Mouse (Mus musculus) forebrain, embryonic 16.5 days (tissue): ENCODE measurements at regions not wholly inside any gene's neighbourhood (a gene's known extent, or its start where the extent isn't known, plus 50 kb on each side); places are given as distances from the start of the nearest gene placed in this dataset.

ENCODE experiments used
- ATAC-seq: fragments of 200-750 bp; cut with Nextera tagmentation; 2 replicates; pipeline ENCODE4 v1.8.0; 2017; ENCODE audit warnings: mild to moderate bottlenecking, moderate library complexity
- H3K27ac ChIP-seq: fragments of 300-500 bp; sonication (generic); 2 replicates; pipeline ENCODE4 v1.5.1; 2014; ENCODE audit warnings: low read length, control low read depth
- H3K27me3 ChIP-seq: fragments of 300-500 bp; sonication (generic); replicated peaks from 2 replicates; pipeline ENCODE4 v1.6.1; 2014; ENCODE audit warnings: low read length; ENCODE audit not compliant: control insufficient read depth, insufficient read depth
- H3K36me3 ChIP-seq: fragments of 300-500 bp; sonication (generic); 2 replicates; pipeline ENCODE4 v1.6.1; 2014; ENCODE audit not compliant: control insufficient read depth, insufficient read depth
- H3K4me1 ChIP-seq: fragments of 300-500 bp; sonication (generic); replicated peaks from 2 replicates; pipeline ENCODE4 v1.6.1; 2014; ENCODE audit warnings: low read length; ENCODE audit not compliant: control insufficient read depth, insufficient read depth
- H3K4me2 ChIP-seq: fragments of 300-500 bp; sonication (generic); 2 replicates; pipeline ENCODE4 v1.6.1; 2014; ENCODE audit warnings: mild to moderate bottlenecking, low read length, control low read depth
- H3K4me3 ChIP-seq: fragments of 300-500 bp; sonication (generic); replicated peaks from 2 replicates; pipeline ENCODE4 v1.5.1; 2014; ENCODE audit warnings: mild to moderate bottlenecking, low read length, control low read depth
- H3K9ac ChIP-seq: fragments of 300-500 bp; sonication (generic); replicated peaks from 2 replicates; pipeline ENCODE4 v1.6.1; 2014; ENCODE audit warnings: low read depth, low read length, control low read depth
- H3K9me3 ChIP-seq: fragments of 300-500 bp; sonication (generic); 2 replicates; pipeline ENCODE4 v1.6.1; 2016; ENCODE audit warnings: low read length; ENCODE audit not compliant: control insufficient read depth
- WGBS: fragments of 180-500 bp; shearing (Covaris S2); extraction: QIAGEN DNeasy Blood & Tissue Kit; methylation state at CpG from one replicate; pipeline ENCODE4 v1.1.7; 2014; 5-methylcytosine and 5-hydroxymethylcytosine counted together

GRCm38 (mm10) chr19:56232950-56233349 lies 54.0 kb upstream of the Habp2 start:
- Histone ChIP-seq H3K27ac (no peak overlapping the region), H3K9ac (no peak overlapping the region), H3K36me3 (no peaks in the 10 kb centered on the region), H3K4me2 (no peak overlapping the region), H3K27me3 (no peaks in the 10 kb centered on the region), H3K4me3 (no peak overlapping the region), H3K9me3 (no peaks in the 10 kb centered on the region), H3K4me1 (peaks cover 16% of the 10 kb centered on the region)
- WGBS = 96% methylated on average over 5 of the region's 5 CpGs
- ATAC-seq = no peak

DNA sequence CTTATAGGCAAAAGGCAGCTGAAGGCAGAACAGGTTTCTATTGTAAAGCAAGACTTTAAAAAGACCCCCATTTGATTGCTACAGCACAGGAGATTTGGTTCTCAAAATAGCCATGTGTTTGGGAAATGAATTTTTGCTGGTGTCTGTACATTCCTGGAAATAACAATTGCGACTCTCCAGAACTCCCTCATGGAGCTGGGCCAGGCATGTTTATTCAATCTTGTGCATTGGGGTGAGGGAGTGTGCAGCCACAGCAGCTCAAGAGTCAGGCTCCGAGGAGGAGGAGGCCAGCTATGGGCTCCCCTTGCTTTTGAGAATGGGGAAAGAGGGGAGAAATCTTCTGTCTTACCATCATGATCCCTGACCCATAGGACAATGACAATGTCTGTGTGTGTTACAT lies 51.9 kb upstream of the Habp2 start:
- no peak overlapping the region for H3K9ac ChIP-seq
- no peaks in the 10 kb centered on the region for H3K9me3 ChIP-seq
- H3K27me3 ChIP-seq = no peaks in the 10 kb centered on the region
- peaks cover 16% of the 10 kb centered on the region for H3K4me1 ChIP-seq
- no peak overlapping the region for H3K27ac ChIP-seq
- no peak for ATAC-seq
- no peak overlapping the region for H3K4me3 ChIP-seq
- H3K36me3 ChIP-seq = no peaks in the 10 kb centered on the region
- WGBS = 51% methylated on average over 2 of the region's 2 CpGs
- no peak overlapping the region for H3K4me2 ChIP-seq
